Mouse (Mus musculus) T-helper 17 cell (primary cell): ENCODE measurements around the gene Nfatc2.

ENCODE experiments used
- in situ Hi-C, 2 experiments: fragments of 300-600 bp; cut with MboI, MseI; formaldehyde crosslinking; loops; 1 replicate in 1 of 2; 2 replicates in 1 of 2; pipeline ENCODE4 v1.15.1; 2025; ENCODE audit warnings: high pct_unique_total_duplicates in 2 of 2

Nfatc2 gene

GRCm38 (mm10) chr2:168541223-168541622 is 60.2 kb downstream of the Nfatc2 start:
- in situ Hi-C loops, result no loop called here

- in situ Hi-C loops, result loop anchor here in 1 of 2 experiments (5.0 kb wide), 1 partner anchor 33 kb away; no protein-coding TSS in a partner anchor
These were observed 61.7 kb downstream of the Nfatc2 start for GRCm38 (mm10) chr2:168539594-168540222.

- in situ Hi-C loops, result loop anchor here in 1 of 2 experiments (5.0 kb wide), 1 partner anchor 33 kb away; no protein-coding TSS in a partner anchor
These were observed 62.4 kb downstream of the Nfatc2 start for GRCm38 (mm10) chr2:168539026-168539425.

GRCm38 (mm10) chr2:168532061-168532833 is 69.2 kb downstream of the Nfatc2 start:
- in situ Hi-C loops, result no loop called here

GRCm38 (mm10) chr2:168528551-168528950 is 72.9 kb downstream of the Nfatc2 start:
- in situ Hi-C loops, result no loop called here

- in situ Hi-C loops, result no loop called here
These were observed 74.0 kb downstream of the Nfatc2 start for GRCm38 (mm10) chr2:168527430-168527792.

GRCm38 (mm10) chr2:168526547-168527429 is 74.7 kb downstream of the Nfatc2 start:
- in situ Hi-C loops, result no loop called here

GRCm38 (mm10) chr2:168525391-168526154 is 75.9 kb downstream of the Nfatc2 start:
- in situ Hi-C loops, result no loop called here

- in situ Hi-C loops, result no loop called here
These were observed 76.5 kb downstream of the Nfatc2 start for GRCm38 (mm10) chr2:168524905-168525381.

- in situ Hi-C loops, result no loop called here
These were observed 79.2 kb downstream of the Nfatc2 start for GRCm38 (mm10) chr2:168522247-168522646.

- in situ Hi-C loops, result no loop called here
These were observed 80.7 kb downstream of the Nfatc2 start for GRCm38 (mm10) chr2:168520771-168521170.

GRCm38 (mm10) chr2:168519589-168519988 is 81.9 kb downstream of the Nfatc2 start:
- in situ Hi-C loops, result no loop called here

- in situ Hi-C loops, result no loop called here
These were observed 83.2 kb downstream of the Nfatc2 start for GRCm38 (mm10) chr2:168518256-168518659.

GRCm38 (mm10) chr2:168517774-168518173 is 83.7 kb downstream of the Nfatc2 start:
- in situ Hi-C loops, result no loop called here

- in situ Hi-C loops, result no loop called here
These were observed 84.7 kb downstream of the Nfatc2 start for GRCm38 (mm10) chr2:168516717-168517116.

- in situ Hi-C loops, result no loop called here
These were observed 86.0 kb downstream of the Nfatc2 start for GRCm38 (mm10) chr2:168515466-168515865.

GRCm38 (mm10) chr2:168514131-168514530 is 87.3 kb downstream of the Nfatc2 start:
- in situ Hi-C loops, result no loop called here

- in situ Hi-C loops, result no loop called here
These were observed 89.9 kb downstream of the Nfatc2 start for GRCm38 (mm10) chr2:168511529-168511928.

- in situ Hi-C loops, result no loop called here
These were observed 92.8 kb downstream of the Nfatc2 start for GRCm38 (mm10) chr2:168508469-168509198.

GRCm38 (mm10) chr2:168504431-168505182 is 96.8 kb downstream of the Nfatc2 start:
- in situ Hi-C loops, result no loop called here
